Mouse (Mus musculus): Measurements from ENCODE around the gene Gcfc2.

The Gcfc2 gene

GRCm38 (mm10) chr6:81975971-81976621 lies 52.6 kb downstream of the Gcfc2 start:
- peak; percentile 84 to 88 for DNase-seq (ENCODE audit: low spot score in 2 of 2)

GRCm38 (mm10) chr6:81979286-81979685 lies 55.8 kb downstream of the Gcfc2 start:
- DNase-seq (ENCODE audit: low spot score in 2 of 2), result no peak

GRCm38 (mm10) chr6:81986171-81986570 lies 62.7 kb downstream of the Gcfc2 start:
- peak in 1 of 2 experiments; percentile 13 for DNase-seq (ENCODE audit: low spot score in 2 of 2)

- peak in 1 of 2 experiments; percentile 17 for DNase-seq (ENCODE audit: low spot score in 2 of 2)
Measured at GRCm38 (mm10) chr6:81986599-81986998, 63.1 kb downstream of the Gcfc2 start.

GRCm38 (mm10) chr6:81987010-81987409 lies 63.5 kb downstream of the Gcfc2 start:
- DNase-seq (ENCODE audit: low spot score in 2 of 2), result peak; percentile 83 to 91

- peak; percentile 65 to 81 for DNase-seq (ENCODE audit: low spot score in 2 of 2)
Measured at GRCm38 (mm10) chr6:81987580-81987979, 64.1 kb downstream of the Gcfc2 start.

GRCm38 (mm10) chr6:81988341-81988740 lies 64.9 kb downstream of the Gcfc2 start:
- peak in 1 of 2 experiments; percentile 21 for DNase-seq (ENCODE audit: low spot score in 2 of 2)

GRCm38 (mm10) chr6:81990049-81990810 lies 66.8 kb downstream of the Gcfc2 start:
- DNase-seq (ENCODE audit: low spot score in 2 of 2), result peak; percentile 55 to 58

All from right cerebral cortex, postnatal 10 days (tissue).